Mouse (Mus musculus) kidney, embryonic 16.5 days (tissue): ENCODE measurements at regions not wholly inside any gene's neighbourhood (a gene's known extent, or its start where the extent isn't known, plus 50 kb on each side); places are given as distances from the start of the nearest gene placed in this dataset.
A peak's percentile ranks its signal among the peaks of the same experiment; 100 is the strongest.

Experiments
- ATAC-seq: fragments of 200-750 bp; cut with Nextera tagmentation; 2 replicates; pipeline ENCODE4 v1.8.0; 2017; ENCODE audit warnings: moderate TSS enrichment; ENCODE audit not compliant: low FRiP score, low TSS enrichment
- H3K27ac ChIP-seq: fragments of 300-500 bp; sonication (generic); 2 replicates; pipeline ENCODE4 v1.5.1; 2014; ENCODE audit warnings: low read length
- H3K27me3 ChIP-seq: fragments of 300-500 bp; sonication (generic); 2 replicates; pipeline ENCODE4 v1.6.1; 2014; ENCODE audit warnings: low read length, control low read depth, mixed read lengths; ENCODE audit not compliant: insufficient read depth
- H3K36me3 ChIP-seq: fragments of 300-500 bp; sonication (generic); 2 replicates; pipeline ENCODE4 v1.6.1; 2014; ENCODE audit warnings: low read length, control low read depth, mixed read lengths; ENCODE audit not compliant: insufficient read depth
- H3K4me1 ChIP-seq: fragments of 300-500 bp; sonication (generic); 2 replicates; pipeline ENCODE4 v1.6.1; 2014; ENCODE audit warnings: low read length, control low read depth, mixed read lengths; ENCODE audit not compliant: insufficient read depth
- H3K4me2 ChIP-seq: fragments of 300-500 bp; sonication (generic); replicated peaks from 2 replicates; pipeline ENCODE4 v1.6.1; 2014; ENCODE audit warnings: low read depth, low read length
- H3K4me3 ChIP-seq: fragments of 300-500 bp; sonication (generic); 2 replicates; pipeline ENCODE4 v1.5.1; 2014; ENCODE audit warnings: mild to moderate bottlenecking, low read length
- H3K9ac ChIP-seq: fragments of 300-500 bp; sonication (generic); replicated peaks from 2 replicates; pipeline ENCODE4 v1.6.1; 2014; ENCODE audit warnings: low read length
- H3K9me3 ChIP-seq: fragments of 300-500 bp; sonication (generic); 2 replicates; pipeline ENCODE4 v1.6.1; 2016; ENCODE audit warnings: low read length, control low read depth
- WGBS: fragments of 180-500 bp; shearing (Covaris S2); extraction: QIAGEN DNeasy Blood & Tissue Kit; methylation state at CpG from one replicate; pipeline ENCODE4 v1.1.7; 2014; 5-methylcytosine and 5-hydroxymethylcytosine counted together

- H3K9me3 ChIP-seq = no peaks in the 10 kb centered on the region
- no peaks in the 10 kb centered on the region for H3K27me3 ChIP-seq
- H3K9ac ChIP-seq = no peak overlapping the region
- H3K4me3 ChIP-seq = no peak overlapping the region
- no peaks in the 10 kb centered on the region for H3K36me3 ChIP-seq
- H3K4me1 ChIP-seq = no peaks in the 10 kb centered on the region
- H3K4me2 ChIP-seq = no peak overlapping the region
- WGBS = 94% methylated on average over 1 of the region's 1 CpGs
- no peak for ATAC-seq
- H3K27ac ChIP-seq = no peak overlapping the region
Measured at GRCm38 (mm10) chr3:17452984-17453383, 495.2 kb upstream of the Cypt12 start.

GRCm38 (mm10) chr3:17460545-17460944, 487.7 kb upstream of the Cypt12 start:
- no peak overlapping the region for H3K4me2 ChIP-seq
- H3K27ac ChIP-seq = no peak overlapping the region
- H3K9ac ChIP-seq = no peak overlapping the region
- no peaks in the 10 kb centered on the region for H3K4me1 ChIP-seq
- no peaks in the 10 kb centered on the region for H3K27me3 ChIP-seq
- no peaks in the 10 kb centered on the region for H3K9me3 ChIP-seq
- H3K4me3 ChIP-seq = no peak overlapping the region
- ATAC-seq = no peak
- WGBS = 89% methylated on average over 5 of the region's 5 CpGs
- H3K36me3 ChIP-seq = no peaks in the 10 kb centered on the region

- Histone ChIP-seq H3K27me3 (no peaks in the 10 kb centered on the region), H3K4me2 (no peak overlapping the region), H3K4me3 (no peak overlapping the region), H3K9me3 (no peaks in the 10 kb centered on the region), H3K9ac (no peak overlapping the region), H3K36me3 (no peaks in the 10 kb centered on the region), H3K4me1 (no peaks in the 10 kb centered on the region), H3K27ac (no peak overlapping the region)
- ATAC-seq = peak; percentile 42; the same call in 1 of the 2 replicates
- WGBS = 82% methylated on average over 4 of the region's 4 CpGs
Measured at GRCm38 (mm10) chr3:17461365-17461764, 486.8 kb upstream of the Cypt12 start.

GRCm38 (mm10) chr3:17473812-17474211, 474.4 kb upstream of the Cypt12 start:
- Histone ChIP-seq H3K36me3 (no peaks in the 10 kb centered on the region), H3K9ac (no peak overlapping the region), H3K4me2 (no peak overlapping the region), H3K4me3 (no peak overlapping the region), H3K27me3 (no peaks in the 10 kb centered on the region), H3K9me3 (no peaks in the 10 kb centered on the region), H3K4me1 (no peaks in the 10 kb centered on the region), H3K27ac (no peak overlapping the region)
- 88% methylated on average over 2 of the region's 2 CpGs for WGBS
- ATAC-seq = no peak

GRCm38 (mm10) chr3:17489240-17490142, 458.7 kb upstream of the Cypt12 start:
- no peak for ATAC-seq
- Histone ChIP-seq H3K9ac (no peak overlapping the region), H3K27ac (no peak overlapping the region), H3K9me3 (no peaks in the 10 kb centered on the region), H3K36me3 (no peaks in the 10 kb centered on the region), H3K4me2 (no peak overlapping the region), H3K4me1 (no peaks in the 10 kb centered on the region), H3K27me3 (no peaks in the 10 kb centered on the region), H3K4me3 (no peak overlapping the region)
- WGBS = 37% methylated on average over 4 of the region's 4 CpGs

- no peak for ATAC-seq
- Histone ChIP-seq H3K27me3 (no peaks in the 10 kb centered on the region), H3K36me3 (no peaks in the 10 kb centered on the region), H3K9me3 (no peaks in the 10 kb centered on the region), H3K4me2 (no peak overlapping the region), H3K4me1 (no peaks in the 10 kb centered on the region), H3K27ac (no peak overlapping the region), H3K9ac (no peak overlapping the region), H3K4me3 (no peak overlapping the region)
Measured at GRCm38 (mm10) chr3:17490632-17491031, 457.6 kb upstream of the Cypt12 start.

- Histone ChIP-seq H3K4me3 (no peak overlapping the region), H3K4me2 (no peak overlapping the region), H3K9ac (no peak overlapping the region), H3K36me3 (no peaks in the 10 kb centered on the region), H3K27me3 (no peaks in the 10 kb centered on the region), H3K9me3 (no peaks in the 10 kb centered on the region), H3K27ac (no peak overlapping the region), H3K4me1 (no peaks in the 10 kb centered on the region)
- no peak for ATAC-seq
- whole genome bisulfite sequencing = 83% methylated on average over 3 of the region's 3 CpGs
Measured at GRCm38 (mm10) chr3:17498291-17498690, 449.9 kb upstream of the Cypt12 start.

GRCm38 (mm10) chr3:17501556-17501955, 446.7 kb upstream of the Cypt12 start:
- H3K4me1 ChIP-seq = no peaks in the 10 kb centered on the region
- H3K36me3 ChIP-seq = no peaks in the 10 kb centered on the region
- no peak overlapping the region for H3K4me3 ChIP-seq
- 71% methylated on average over 2 of the region's 2 CpGs for WGBS
- no peak overlapping the region for H3K9ac ChIP-seq
- no peak for ATAC-seq
- no peaks in the 10 kb centered on the region for H3K9me3 ChIP-seq
- no peaks in the 10 kb centered on the region for H3K27me3 ChIP-seq
- no peak overlapping the region for H3K4me2 ChIP-seq
- no peak overlapping the region for H3K27ac ChIP-seq

GRCm38 (mm10) chr3:17541346-17541745, 406.9 kb upstream of the Cypt12 start:
- no peak overlapping the region for H3K4me3 ChIP-seq
- ATAC-seq = no peak
- no peaks in the 10 kb centered on the region for H3K4me1 ChIP-seq
- H3K4me2 ChIP-seq = no peak overlapping the region
- H3K36me3 ChIP-seq = no peaks in the 10 kb centered on the region
- no peak overlapping the region for H3K9ac ChIP-seq
- H3K9me3 ChIP-seq = no peaks in the 10 kb centered on the region
- H3K27me3 ChIP-seq = no peaks in the 10 kb centered on the region
- no peak overlapping the region for H3K27ac ChIP-seq

GRCm38 (mm10) chr3:17547559-17548059, 400.6 kb upstream of the Cypt12 start:
- WGBS = 65% methylated on average over 1 of the region's 1 CpGs
- H3K4me1 ChIP-seq = no peaks in the 10 kb centered on the region

More at GRCm38 (mm10) chr3:17547559-17548059, 400.6 kb upstream of the Cypt12 start:
- no peak for ATAC-seq
- Histone ChIP-seq H3K36me3 (no peaks in the 10 kb centered on the region), H3K4me2 (no peak overlapping the region), H3K9me3 (no peaks in the 10 kb centered on the region), H3K27ac (no peak overlapping the region), H3K27me3 (no peaks in the 10 kb centered on the region), H3K4me3 (no peak overlapping the region), H3K9ac (no peak overlapping the region)
